Mouse (Mus musculus) brain, embryonic 14.5 days (tissue): ENCODE results near the gene Cdkn1b.

Experiments
- CTCF ChIP-seq: fragments of 200-500 bp; IDR thresholded peaks from 2 replicates; pipeline ENCODE4 v1.5.1; 2012; ENCODE audit warnings: inconsistent platforms, mild to moderate bottlenecking, moderate library complexity, borderline replicate concordance; ENCODE audit not compliant: insufficient read depth, insufficient read length; ENCODE audit errors: extremely low read depth
- POLR2A ChIP-seq: fragments of 200-500 bp; IDR thresholded peaks from 2 replicates; pipeline ENCODE4 v1.6.1; 2012; ENCODE audit warnings: mild to moderate bottlenecking, inconsistent platforms, borderline replicate concordance; ENCODE audit not compliant: poor library complexity, insufficient read depth, insufficient read length, severe bottlenecking; ENCODE audit errors: extremely low read depth

- TF ChIP-seq CTCF (no peak), POLR2A (no peak)
These were observed 51.9 kb downstream of the Cdkn1b start for GRCm38 (mm10) chr6:134972096-134972495.
